Mouse (Mus musculus) midbrain, embryonic 14.5 days (tissue): Measurements from ENCODE around the gene Med18. TPM values are rescaled to one million over a fixed set of nuclear protein-coding genes. Genes with fewer than 3 reads are reported as not detected.

ENCODE experiments used
- polyA plus RNA-seq: library from polyadenylated mRNA; unstranded; fragments of >200 nt; fragmentation: Nextera tagmentation; extraction: Ambion mirVana; gene quantifications from 2 replicates; pipeline ENCODE4 v1.2.1, GENCODE M21; 2014

The Med18 gene
- polyA plus RNA-seq, 1 experiment from 2014 or later = 8.9 TPM

Other genes with a start within 250 kb of the Med18 start
- gene Gmeb1, start 202.3 kb downstream of the Med18 start, polyA plus RNA-seq = 31.6 and 46.5 TPM in 2 replicates
- 45.7 and 50.6 TPM in 2 replicates for gene Taf12, start 189.5 kb downstream of the Med18 start, polyA plus RNA-seq
- gene Rab42, start 160.5 kb downstream of the Med18 start, polyA plus RNA-seq = 1.3 TPM in 2 replicates
- 82.2 and 84.0 TPM in 2 replicates for gene Trnau1ap, start 134.4 kb downstream of the Med18 start, polyA plus RNA-seq
- gene Rcc1, start 110.3 kb downstream of the Med18 start, polyA plus RNA-seq = 26.4 and 28.6 TPM in 2 replicates
- gene Phactr4, start 41.4 kb downstream of the Med18 start, polyA plus RNA-seq = 7.4 and 11.1 TPM in 2 replicates
- 4.7 and 5.5 TPM in 2 replicates for gene Sesn2, start 46.6 kb upstream of the Med18 start, polyA plus RNA-seq
- 1,327 and 1,547 TPM in 2 replicates for gene Atpif1, start 69.7 kb upstream of the Med18 start, polyA plus RNA-seq
- gene Dnajc8, start 71.6 kb upstream of the Med18 start, polyA plus RNA-seq = 149 and 152 TPM in 2 replicates
- 0.13 and 0.37 TPM in 2 replicates for gene Ptafr, start 100.1 kb upstream of the Med18 start, polyA plus RNA-seq
- 12.8 and 15.7 TPM in 2 replicates for gene Eya3, start 175.1 kb upstream of the Med18 start, polyA plus RNA-seq